Mouse (Mus musculus) heart, embryonic 14.5 days (tissue): ENCODE data around the gene Pxn. TPM values are rescaled to one million over a fixed set of nuclear protein-coding genes. Genes with fewer than 3 reads are reported as not detected.

Experiments used
- ATAC-seq: fragments of 200-750 bp; cut with Nextera tagmentation; 2 replicates; pipeline ENCODE4 v1.8.0; 2017; ENCODE audit warnings: low read depth, moderate TSS enrichment; ENCODE audit not compliant: insufficient number of reproducible peaks, insufficient read depth, low FRiP score
- H3K27ac ChIP-seq, 2 experiments: fragments of 200-500 bp in 1 of 2; fragments of 300-500 bp in 1 of 2; sonication (generic) in 1 of 2; replicated peaks in 1 of 2; 2 replicates each; pipeline ENCODE4 v1.5.1; 2012 to 2014; ENCODE audit warnings: low read depth in 2 of 2, low read length in 2 of 2, control low read depth in 1 of 2, mild to moderate bottlenecking in 1 of 2, mixed read lengths in 1 of 2; ENCODE audit not compliant: control insufficient read depth in 1 of 2, insufficient read depth in 1 of 2
- H3K27me3 ChIP-seq: fragments of 300-500 bp; sonication (generic); 2 replicates; pipeline ENCODE4 v1.6.1; 2014; ENCODE audit warnings: mild to moderate bottlenecking, low read length, control low read depth; ENCODE audit not compliant: control insufficient read depth, insufficient read depth
- H3K36me3 ChIP-seq: fragments of 300-500 bp; sonication (generic); 2 replicates; pipeline ENCODE4 v1.6.1; 2014; ENCODE audit warnings: mild to moderate bottlenecking, control low read depth, low read length, mixed read lengths; ENCODE audit not compliant: control insufficient read depth, insufficient read depth
- H3K4me1 ChIP-seq, 2 experiments: fragments of 200-500 bp in 1 of 2; fragments of 300-500 bp in 1 of 2; sonication (generic) in 1 of 2; 2 replicates each; pipeline ENCODE4 v1.6.1; 2012 to 2014; ENCODE audit warnings: low read length in 2 of 2, control low read depth in 1 of 2, mixed read lengths in 1 of 2; ENCODE audit not compliant: control insufficient read depth in 2 of 2, insufficient read depth in 2 of 2
- H3K4me2 ChIP-seq: fragments of 300-500 bp; sonication (generic); 2 replicates; pipeline ENCODE4 v1.6.1; 2014; ENCODE audit warnings: mild to moderate bottlenecking, low read length
- H3K4me3 ChIP-seq, 2 experiments: fragments of 200-500 bp in 1 of 2; fragments of 300-500 bp in 1 of 2; sonication (generic) in 1 of 2; 2 replicates each; pipeline ENCODE4 v1.5.1; 2012 to 2014; ENCODE audit warnings: low read length in 2 of 2, mild to moderate bottlenecking in 2 of 2, control low read depth in 1 of 2, low read depth in 1 of 2, moderate library complexity in 1 of 2; ENCODE audit not compliant: control insufficient read depth in 1 of 2, insufficient read depth in 1 of 2
- H3K9ac ChIP-seq: fragments of 300-500 bp; sonication (generic); 2 replicates; pipeline ENCODE4 v1.6.1; 2014; ENCODE audit warnings: mild to moderate bottlenecking, low read length
- H3K9me3 ChIP-seq: fragments of 300-500 bp; sonication (generic); 2 replicates; pipeline ENCODE4 v1.6.1; 2016; ENCODE audit warnings: low read length, control low read depth; ENCODE audit not compliant: control insufficient read depth
- WGBS: fragments of 180-500 bp; shearing (Covaris S2); extraction: QIAGEN DNeasy Blood & Tissue Kit; methylation state at CpG from one replicate; pipeline ENCODE4 v1.1.7; 2014; 5-methylcytosine and 5-hydroxymethylcytosine counted together
- polyA plus RNA-seq: library from polyadenylated mRNA; unstranded; fragments of >200 nt; fragmentation: Nextera tagmentation; extraction: Ambion mirVana; gene quantifications from 2 replicates; pipeline ENCODE4 v1.2.1, GENCODE M21; 2014

The Pxn gene
- polyA plus RNA-seq, 1 experiment from 2014 or later = 19.1 TPM

DNA sequence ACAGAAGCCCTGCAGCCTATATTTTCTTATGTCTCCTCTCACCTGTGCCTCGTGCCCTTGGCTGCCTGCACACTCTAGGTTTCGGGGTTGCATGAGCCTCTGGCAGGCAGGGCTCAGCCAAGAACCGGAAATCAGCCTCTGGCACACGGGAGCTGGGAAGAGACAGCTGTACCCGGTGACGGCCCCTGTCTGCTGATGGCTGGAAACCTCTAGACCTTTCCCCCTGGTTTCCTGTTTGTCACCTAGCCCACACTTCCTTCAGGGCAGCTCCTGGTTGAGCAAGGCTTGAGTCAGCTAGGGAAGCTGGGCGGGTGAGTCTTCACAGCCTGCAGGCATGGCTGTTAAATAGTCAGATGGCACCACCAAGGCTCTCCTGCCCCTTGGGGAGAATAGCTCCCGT, 28.4 kb downstream of the Pxn start:
- 40% methylated on average over 8 of the region's 8 CpGs for WGBS
- peak overlapping the region; percentile 32 to 69 for H3K27ac ChIP-seq
- no peak for ATAC-seq
- H3K9me3 ChIP-seq = no peaks in the 10 kb centered on the region
- H3K4me2 ChIP-seq = peak overlapping the region; percentile 48
- H3K4me3 ChIP-seq = no peak overlapping the region
- H3K9ac ChIP-seq = peak overlapping the region; percentile 50; the same call in 1 of the 2 replicates
- peaks cover 63 to 80% of the 10 kb centered on the region in 2 experiments for H3K4me1 ChIP-seq
- no peaks in the 10 kb centered on the region for H3K27me3 ChIP-seq
- H3K36me3 ChIP-seq = no peaks in the 10 kb centered on the region

DNA sequence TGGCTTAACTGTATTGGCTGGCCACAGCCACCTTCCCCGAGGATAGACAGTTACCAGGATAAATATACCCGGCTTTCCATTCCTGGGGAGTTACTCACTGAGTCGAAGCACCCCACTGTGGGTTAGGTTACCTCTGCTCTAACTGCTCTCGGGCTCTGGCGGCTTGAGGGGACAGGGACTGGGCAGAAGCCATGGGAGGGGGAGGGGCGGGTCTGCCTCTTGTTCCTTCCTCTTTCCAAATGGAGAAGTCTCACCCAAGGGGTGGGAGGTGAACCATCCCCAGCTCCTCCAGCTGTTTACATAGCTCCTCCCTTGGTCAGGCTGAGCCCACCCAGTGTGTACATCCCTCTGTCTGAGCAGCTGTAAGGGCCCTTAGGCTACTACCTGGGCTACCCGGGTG, 29.2 kb downstream of the Pxn start:
- Histone ChIP-seq H3K4me2 (no peak overlapping the region), H3K4me3 (no peak overlapping the region), H3K27ac (peak overlapping the region in 1 of 2 experiments; percentile 69; a peak in 2 of 4 replicates), H3K9me3 (no peaks in the 10 kb centered on the region), H3K4me1 (peaks cover 55 to 72% of the 10 kb centered on the region in 2 experiments), H3K9ac (peak overlapping the region; percentile 25; the same call in 1 of the 2 replicates), H3K27me3 (no peaks in the 10 kb centered on the region), H3K36me3 (no peaks in the 10 kb centered on the region)
- WGBS = 38% methylated on average over 7 of the region's 7 CpGs
- no peak for ATAC-seq

DNA sequence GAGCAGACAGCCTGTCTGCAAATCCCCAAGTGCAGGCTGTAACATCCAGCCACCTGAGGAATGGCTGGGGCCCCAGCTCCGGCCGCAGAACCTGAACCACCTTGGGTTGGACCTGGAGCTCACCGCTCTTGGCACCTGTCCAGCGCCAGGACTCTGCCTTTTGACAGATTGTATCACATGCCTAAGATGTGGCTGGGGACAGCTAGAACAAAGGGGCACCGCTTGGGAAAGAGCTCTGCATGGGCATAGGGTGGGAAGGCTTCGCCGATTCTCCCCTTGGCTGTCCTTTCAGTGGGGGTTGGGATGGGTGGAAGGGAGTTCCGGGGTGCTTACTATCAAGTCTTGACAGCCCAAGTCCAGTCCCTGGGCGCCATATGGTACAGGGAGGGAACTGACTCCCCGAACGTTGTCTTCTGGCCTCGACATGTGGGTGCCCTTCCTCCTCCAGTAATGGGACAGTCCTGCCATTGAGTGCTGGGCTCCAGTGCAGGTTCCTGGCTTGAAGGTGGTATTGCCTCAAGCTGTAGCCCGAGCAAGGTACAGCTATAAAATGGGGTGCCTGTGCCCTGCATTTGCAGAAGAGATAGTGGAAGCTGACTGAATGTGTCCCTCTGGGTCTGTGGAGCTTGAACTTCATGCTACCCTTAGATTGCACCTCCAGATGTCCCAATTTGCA, 31.7 kb downstream of the Pxn start:
- peaks cover 44 to 59% of the 10 kb centered on the region in 2 experiments for H3K4me1 ChIP-seq
- no peaks in the 10 kb centered on the region for H3K9me3 ChIP-seq
- no peaks in the 10 kb centered on the region for H3K36me3 ChIP-seq
- ATAC-seq = no peak
- H3K27ac ChIP-seq = 0 out of 4 replicates have a peak overlapping the region, but pooled peaks of 1 of the 2 experiments have one; percentile 28
- peak overlapping the region; percentile 26 for H3K4me2 ChIP-seq
- peak overlapping the region; percentile 45; the same call in 1 of the 2 replicates for H3K9ac ChIP-seq
- no peak overlapping the region for H3K4me3 ChIP-seq
- H3K27me3 ChIP-seq = no peaks in the 10 kb centered on the region
- WGBS = 59% methylated on average over 13 of the region's 13 CpGs

DNA sequence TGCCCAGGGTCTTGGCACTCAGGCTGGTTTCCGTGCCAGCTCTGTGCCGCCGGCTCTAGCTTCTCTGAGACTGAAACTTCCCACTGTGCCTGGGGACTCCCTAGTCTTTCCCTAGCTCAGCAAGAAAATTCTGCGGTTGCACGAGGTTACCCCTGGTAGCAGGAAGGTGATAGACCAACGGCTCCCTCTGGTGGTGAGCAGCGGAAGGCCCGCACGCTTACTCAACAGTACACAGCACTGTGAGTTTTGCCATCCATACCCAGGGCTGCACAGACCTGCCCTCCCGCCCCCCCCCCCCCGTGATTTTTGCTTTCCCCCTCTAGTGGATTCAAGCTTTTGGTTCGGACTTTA, 32.2 kb downstream of the Pxn start:
- Histone ChIP-seq H3K9me3 (no peaks in the 10 kb centered on the region), H3K4me2 (peak overlapping the region; percentile 26), H3K4me1 (peaks cover 44 to 59% of the 10 kb centered on the region in 2 experiments), H3K9ac (peak overlapping the region; percentile 45; the same call in 1 of the 2 replicates), H3K27me3 (no peaks in the 10 kb centered on the region), H3K4me3 (no peak overlapping the region), H3K36me3 (no peaks in the 10 kb centered on the region), H3K27ac (0 out of 4 replicates have a peak overlapping the region, but pooled peaks of 1 of the 2 experiments have one; percentile 28)
- 2% methylated on average over 12 of the region's 12 CpGs for WGBS
- ATAC-seq = peak; percentile 68

DNA sequence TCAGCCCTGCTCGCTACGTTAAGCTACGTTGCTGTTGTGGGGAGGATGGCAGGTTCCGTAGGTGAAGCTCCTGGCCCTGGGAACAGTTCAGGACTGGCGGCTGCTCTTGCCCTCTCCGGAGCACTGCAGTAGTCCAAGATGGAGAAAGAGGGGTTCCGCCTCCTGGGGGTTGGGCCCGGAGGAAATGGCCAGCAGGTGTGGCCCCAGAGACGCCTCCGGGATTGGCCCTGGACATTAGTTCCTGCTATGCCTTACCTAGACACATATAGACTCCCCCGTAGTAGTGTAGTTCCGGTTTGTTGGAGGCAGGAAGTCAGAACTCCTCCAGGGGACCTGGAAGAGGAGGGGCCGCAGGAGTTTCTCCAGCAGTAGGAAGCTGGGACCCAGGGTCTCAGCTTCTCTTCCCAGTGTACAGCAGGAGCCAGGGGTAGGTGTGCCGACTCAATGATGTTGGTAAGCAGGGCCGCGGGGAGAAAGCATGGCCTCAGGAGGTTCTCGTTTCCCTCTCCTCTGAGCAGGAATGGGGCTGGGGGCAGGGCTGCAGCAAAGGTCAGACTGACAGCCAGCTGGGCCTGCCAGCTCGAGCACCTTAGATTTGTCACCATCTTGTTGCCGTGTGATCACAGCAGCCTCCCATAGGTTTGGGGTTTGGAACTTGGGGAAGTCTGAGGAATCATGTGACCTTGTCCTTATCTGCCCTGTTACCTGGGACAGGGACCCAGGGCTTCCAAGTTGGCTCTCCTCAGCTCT, 36.3 kb downstream of the Pxn start:
- ATAC-seq = no peak
- Histone ChIP-seq H3K9me3 (no peaks in the 10 kb centered on the region), H3K27me3 (no peaks in the 10 kb centered on the region), H3K9ac (peak overlapping the region; percentile 62), H3K4me3 (no peak overlapping the region), H3K27ac (peak overlapping the region; percentile 82 to 91), H3K4me2 (peak overlapping the region; percentile 47), H3K36me3 (peaks cover 39% of the 10 kb centered on the region), H3K4me1 (peaks cover 33 to 47% of the 10 kb centered on the region in 2 experiments)
- 56% methylated on average over 19 of the region's 19 CpGs for WGBS

DNA sequence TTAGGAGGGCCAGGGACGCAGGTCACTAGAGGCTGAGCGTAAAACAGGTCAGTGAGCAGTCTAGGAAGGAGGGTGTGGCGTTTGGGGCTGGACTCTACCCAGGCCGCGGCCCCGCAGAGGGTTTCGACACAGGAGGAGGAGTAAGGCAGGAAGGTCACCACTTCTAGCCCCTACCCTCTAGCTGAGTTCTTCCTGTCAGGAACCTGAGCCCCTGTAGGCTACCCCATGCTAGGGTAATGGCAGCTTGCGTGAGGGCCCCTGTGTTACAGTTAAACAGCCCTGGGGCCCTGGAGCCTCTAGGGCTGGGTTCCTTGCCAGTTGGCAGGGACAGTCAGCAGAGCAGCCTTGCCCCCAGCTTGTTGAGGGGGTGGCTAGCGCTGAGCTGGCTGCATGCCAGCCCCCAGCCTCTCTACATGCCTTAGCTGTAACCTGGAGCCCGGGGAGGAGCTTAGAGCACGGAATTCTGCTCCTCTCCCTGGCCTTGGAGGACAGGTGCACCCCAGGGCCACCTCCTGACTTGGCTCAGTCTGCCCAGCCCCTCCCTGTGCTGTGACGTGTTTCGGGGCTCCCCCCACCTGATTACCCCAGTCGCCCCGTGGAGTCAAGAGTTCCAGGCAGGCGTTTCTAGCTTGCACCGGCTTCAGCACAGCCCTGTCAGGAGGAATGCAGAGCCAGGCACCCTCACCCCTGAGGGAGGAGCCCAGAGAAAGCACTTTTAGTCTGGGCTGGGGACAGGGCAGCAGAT, 37.2 kb downstream of the Pxn start:
- peak overlapping the region; percentile 62 for H3K9ac ChIP-seq
- WGBS = 23% methylated on average over 17 of the region's 17 CpGs

DNA sequence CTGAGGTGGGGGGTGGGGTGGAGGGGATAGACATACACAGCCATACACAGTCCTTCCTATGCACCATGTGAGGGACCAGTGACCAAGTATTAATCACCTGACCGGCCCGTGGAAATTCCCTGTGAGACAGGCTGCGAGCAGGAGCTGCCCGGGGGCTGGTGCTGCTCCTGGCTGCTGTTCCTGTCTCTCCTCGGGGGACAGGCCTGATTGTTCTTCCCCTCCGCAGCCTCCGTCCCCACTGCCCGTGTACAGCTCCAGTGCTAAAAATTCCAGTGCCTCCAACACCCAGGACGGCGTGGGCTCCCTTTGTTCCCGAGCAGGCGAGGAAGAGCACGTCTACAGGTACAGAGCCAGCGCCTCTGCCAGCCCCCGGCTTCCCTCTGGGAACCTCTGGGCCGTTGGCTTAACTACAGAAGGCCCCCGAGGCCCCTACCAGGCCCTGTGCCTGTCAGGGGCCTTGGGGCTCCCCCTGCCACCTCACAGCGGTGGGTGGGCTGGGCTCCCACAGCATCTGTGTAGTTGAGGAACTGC, 38.2 kb downstream of the Pxn start:
- Histone ChIP-seq H3K36me3 (peaks cover 58% of the 10 kb centered on the region), H3K9me3 (no peaks in the 10 kb centered on the region), H3K27ac (peak overlapping the region in 1 of 2 experiments; percentile 91; a peak in 1 of 4 replicates), H3K4me2 (no peak overlapping the region), H3K9ac (peak overlapping the region; percentile 62; the same call in 1 of the 2 replicates), H3K27me3 (no peaks in the 10 kb centered on the region), H3K4me3 (no peak overlapping the region), H3K4me1 (peaks cover 25 to 34% of the 10 kb centered on the region in 2 experiments)
- WGBS = 59% methylated on average over 18 of the region's 18 CpGs
- ATAC-seq = no peak

More for the DNA sequence above, 37.2 kb downstream of the Pxn start:
- ATAC-seq = peak; percentile 57
- Histone ChIP-seq H3K4me1 (peaks cover 25 to 39% of the 10 kb centered on the region in 2 experiments), H3K4me2 (peak overlapping the region; percentile 47), H3K27ac (peak overlapping the region; percentile 82 to 91), H3K27me3 (no peaks in the 10 kb centered on the region), H3K36me3 (peaks cover 47% of the 10 kb centered on the region), H3K4me3 (peak overlapping the region in 1 of 2 experiments; percentile 12; a peak in 2 of 4 replicates), H3K9me3 (no peaks in the 10 kb centered on the region)
